Mouse (Mus musculus) mouse embryonic stem cell (cell line): ENCODE results near the gene Rab7.

Experiments used
- in situ Hi-C, 2 experiments: fragments of 300-500 bp; cut with MboI; formaldehyde crosslinking; loops; 1 replicate in 1 of 2; 3 replicates in 1 of 2; pipeline ENCODE4 v1.14.3; 2019 to 2020; ENCODE audit warnings: low sequenced_read_pairs in 2 of 2, low pct_unique_long_range_greater_than_20kb in 1 of 2, mixed read lengths in 1 of 2; ENCODE audit not compliant: unreplicated experiment in 1 of 2

Rab7 gene

GRCm38 (mm10) chr6:88056866-88057265 is 11.8 kb upstream of the Rab7 start:
- in situ Hi-C loops, result no loop called here

GRCm38 (mm10) chr6:88055663-88056062 is 10.6 kb upstream of the Rab7 start:
- in situ Hi-C loops, result no loop called here

GRCm38 (mm10) chr6:88054081-88054835 is 9.2 kb upstream of the Rab7 start:
- in situ Hi-C loops, result no loop called here

- in situ Hi-C loops, result no loop called here
Observed at GRCm38 (mm10) chr6:88053228-88054080, 8.4 kb upstream of the Rab7 start.

GRCm38 (mm10) chr6:88051206-88051605 is 6.1 kb upstream of the Rab7 start:
- in situ Hi-C loops, result no loop called here

GRCm38 (mm10) chr6:88049008-88049407 is 3.9 kb upstream of the Rab7 start:
- in situ Hi-C loops, result no loop called here

- in situ Hi-C loops, result no loop called here
Observed at GRCm38 (mm10) chr6:88047853-88048252, 2.8 kb upstream of the Rab7 start.

GRCm38 (mm10) chr6:88045406-88045766 is 316 bp upstream of the Rab7 start:
- in situ Hi-C loops, result no loop called here

GRCm38 (mm10) chr6:88044234-88044576 is 865 bp downstream of the Rab7 start:
- in situ Hi-C loops, result no loop called here

GRCm38 (mm10) chr6:88042336-88042735 is 2.7 kb downstream of the Rab7 start:
- in situ Hi-C loops, result no loop called here

GRCm38 (mm10) chr6:88041221-88041620 is 3.8 kb downstream of the Rab7 start:
- in situ Hi-C loops, result no loop called here

GRCm38 (mm10) chr6:88039426-88039825 is 5.6 kb downstream of the Rab7 start:
- in situ Hi-C loops, result no loop called here

GRCm38 (mm10) chr6:88037471-88038045 is 7.5 kb downstream of the Rab7 start:
- in situ Hi-C loops, result no loop called here

- in situ Hi-C loops, result no loop called here
Observed at GRCm38 (mm10) chr6:88033504-88033903, 11.6 kb downstream of the Rab7 start.

GRCm38 (mm10) chr6:88030432-88030831 is 14.6 kb downstream of the Rab7 start:
- in situ Hi-C loops, result no loop called here

- in situ Hi-C loops, result no loop called here
Observed at GRCm38 (mm10) chr6:88027390-88027789, 17.7 kb downstream of the Rab7 start.

- in situ Hi-C loops, result no loop called here
Observed at GRCm38 (mm10) chr6:88023316-88023890, 21.7 kb downstream of the Rab7 start.

GRCm38 (mm10) chr6:88019154-88019553 is 25.9 kb downstream of the Rab7 start:
- in situ Hi-C loops, result no loop called here

- in situ Hi-C loops, result no loop called here
Observed at GRCm38 (mm10) chr6:88017821-88018220, 27.2 kb downstream of the Rab7 start.
